Mouse (Mus musculus): ENCODE measurements at regions not wholly inside any gene's neighbourhood (a gene's known extent, or its start where the extent isn't known, plus 50 kb on each side); places are given as distances from the start of the nearest gene placed in this dataset.

- no peak for DNase-seq (ENCODE audit: low spot score)
Observed at GRCm38 (mm10) chr4:95185113-95185915, 133.3 kb upstream of the Jun start.

GRCm38 (mm10) chr4:95185916-95186200 is 133.8 kb upstream of the Jun start:
- DNase-seq (ENCODE audit: low spot score) = no peak

- no peak for DNase-seq (ENCODE audit: low spot score)
Observed at GRCm38 (mm10) chr4:95188107-95188506, 136.1 kb upstream of the Jun start.

- DNase-seq (ENCODE audit: low spot score) = no peak
Observed at GRCm38 (mm10) chr4:95191654-95192406, 139.8 kb upstream of the Jun start.

- no peak for DNase-seq (ENCODE audit: low spot score)
Observed at GRCm38 (mm10) chr4:95192562-95192961, 140.5 kb upstream of the Jun start.

- no peak for DNase-seq (ENCODE audit: low spot score)
Observed at GRCm38 (mm10) chr4:95193028-95193427, 141.0 kb upstream of the Jun start.

GRCm38 (mm10) chr4:95193473-95193872 is 141.5 kb upstream of the Jun start:
- no peak for DNase-seq (ENCODE audit: low spot score)

- DNase-seq (ENCODE audit: low spot score) = no peak
Observed at GRCm38 (mm10) chr4:95194621-95195455, 142.8 kb upstream of the Jun start.

- no peak for DNase-seq (ENCODE audit: low spot score)
Observed at GRCm38 (mm10) chr4:95196106-95196505, 144.1 kb upstream of the Jun start.

GRCm38 (mm10) chr4:95197077-95197711 is 145.2 kb upstream of the Jun start:
- no peak for DNase-seq (ENCODE audit: low spot score)

GRCm38 (mm10) chr4:95199394-95199793 is 147.4 kb upstream of the Jun start:
- DNase-seq (ENCODE audit: low spot score) = no peak

- DNase-seq (ENCODE audit: low spot score) = no peak
Observed at GRCm38 (mm10) chr4:95200130-95200529, 148.1 kb upstream of the Jun start.

- DNase-seq (ENCODE audit: low spot score) = no peak
Observed at GRCm38 (mm10) chr4:95202478-95202877, 150.5 kb upstream of the Jun start.

GRCm38 (mm10) chr4:95203577-95203976 is 151.6 kb upstream of the Jun start:
- no peak for DNase-seq (ENCODE audit: low spot score)

- no peak for DNase-seq (ENCODE audit: low spot score)
Observed at GRCm38 (mm10) chr4:95205372-95205771, 153.3 kb upstream of the Jun start.

GRCm38 (mm10) chr4:95207783-95208182 is 155.8 kb upstream of the Jun start:
- DNase-seq (ENCODE audit: low spot score) = no peak

- no peak for DNase-seq (ENCODE audit: low spot score)
Observed at GRCm38 (mm10) chr4:95208827-95209226, 156.8 kb upstream of the Jun start.

GRCm38 (mm10) chr4:95209322-95210119 is 157.5 kb upstream of the Jun start:
- DNase-seq (ENCODE audit: low spot score) = no peak

- DNase-seq (ENCODE audit: low spot score) = no peak
Observed at GRCm38 (mm10) chr4:95212561-95212960, 160.5 kb upstream of the Jun start.

- DNase-seq (ENCODE audit: low spot score) = no peak
Observed at GRCm38 (mm10) chr4:95213026-95213425, 161.0 kb upstream of the Jun start.

- no peak for DNase-seq (ENCODE audit: low spot score)
Observed at GRCm38 (mm10) chr4:95214026-95214425, 162.0 kb upstream of the Jun start.

Data from testis, postnatal 10 days (tissue).